Mouse (Mus musculus): ENCODE results near the gene Aldh3b3. TPM values are rescaled to one million over a fixed set of nuclear protein-coding genes. Genes with fewer than 3 reads are reported as not detected.
"Not testable (repeated sequence)": the region's sequence is repeated elsewhere in the genome, so short reads cannot be mapped to it uniquely, and the experiment has no call there.

The Aldh3b3 gene
- total RNA-seq, 1 experiment from 2014 or later: 1.3 TPM

DNA sequence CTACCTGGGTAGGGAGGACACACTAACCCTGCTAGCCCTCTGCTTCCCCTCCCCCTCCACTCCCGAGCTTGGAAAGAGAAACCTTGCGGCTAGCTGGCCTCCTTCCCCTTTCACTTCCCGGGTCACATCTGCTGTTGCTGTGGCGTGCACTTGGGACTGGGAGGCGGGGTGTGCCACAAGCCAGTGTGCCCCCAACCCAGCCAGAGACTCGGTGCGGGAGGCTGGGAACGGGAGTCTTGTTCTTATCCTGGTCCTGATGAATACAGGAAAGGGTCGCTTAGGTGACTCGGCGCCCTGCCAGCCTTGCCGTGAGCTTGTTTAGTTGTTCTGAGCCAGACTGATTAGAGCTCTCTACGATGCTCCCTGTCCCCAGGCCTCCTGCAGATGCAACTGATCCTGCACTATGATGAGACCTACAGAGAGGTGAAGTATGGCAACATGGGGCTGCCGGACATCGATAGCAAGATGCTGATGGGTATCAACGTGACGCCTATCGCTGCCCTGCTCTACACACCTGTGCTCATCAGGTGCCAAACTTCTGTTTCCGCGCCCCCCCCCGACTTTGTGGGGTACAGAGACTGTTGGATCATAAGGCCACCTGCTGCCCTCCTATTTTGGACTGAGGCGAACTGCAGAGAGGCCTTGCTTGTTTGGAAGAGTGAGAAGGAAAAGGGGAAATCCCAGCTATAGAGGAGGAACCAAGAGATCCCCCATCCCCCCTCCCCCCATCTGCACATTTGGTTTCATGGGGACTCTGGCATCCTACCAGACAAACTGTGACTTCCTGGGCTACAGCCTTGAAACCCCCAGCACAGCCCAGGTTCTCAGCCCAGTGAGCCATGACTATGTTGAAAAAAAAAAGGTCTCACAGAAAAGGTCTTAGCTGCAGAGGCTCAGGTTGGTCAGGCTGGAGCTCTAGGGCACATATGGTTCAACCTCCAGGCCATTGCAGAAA lies 22.3 kb upstream of the Aldh3b3 start:
- peak; percentile 60 for DNase-seq

DNA sequence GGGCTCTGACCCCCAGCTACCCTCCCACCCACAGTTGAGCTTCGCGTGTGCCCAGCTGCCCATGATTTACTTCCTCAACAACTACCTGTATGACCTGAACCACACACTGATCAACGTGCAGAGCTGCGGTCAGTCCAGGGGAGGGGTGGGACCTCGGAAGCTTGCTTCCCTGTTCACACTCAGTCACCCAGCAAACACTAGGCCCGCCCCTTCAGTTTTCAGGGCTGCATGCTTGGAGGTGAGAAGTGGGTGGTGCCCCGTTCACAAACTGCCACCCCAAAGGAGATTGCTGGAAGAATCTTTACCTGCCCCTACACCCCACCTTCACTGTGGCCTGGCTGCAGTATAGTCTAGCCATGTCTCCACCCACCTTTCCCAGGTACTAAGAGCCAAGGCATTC lies 16.1 kb upstream of the Aldh3b3 start:
- DNase-seq: no peak

DNA sequence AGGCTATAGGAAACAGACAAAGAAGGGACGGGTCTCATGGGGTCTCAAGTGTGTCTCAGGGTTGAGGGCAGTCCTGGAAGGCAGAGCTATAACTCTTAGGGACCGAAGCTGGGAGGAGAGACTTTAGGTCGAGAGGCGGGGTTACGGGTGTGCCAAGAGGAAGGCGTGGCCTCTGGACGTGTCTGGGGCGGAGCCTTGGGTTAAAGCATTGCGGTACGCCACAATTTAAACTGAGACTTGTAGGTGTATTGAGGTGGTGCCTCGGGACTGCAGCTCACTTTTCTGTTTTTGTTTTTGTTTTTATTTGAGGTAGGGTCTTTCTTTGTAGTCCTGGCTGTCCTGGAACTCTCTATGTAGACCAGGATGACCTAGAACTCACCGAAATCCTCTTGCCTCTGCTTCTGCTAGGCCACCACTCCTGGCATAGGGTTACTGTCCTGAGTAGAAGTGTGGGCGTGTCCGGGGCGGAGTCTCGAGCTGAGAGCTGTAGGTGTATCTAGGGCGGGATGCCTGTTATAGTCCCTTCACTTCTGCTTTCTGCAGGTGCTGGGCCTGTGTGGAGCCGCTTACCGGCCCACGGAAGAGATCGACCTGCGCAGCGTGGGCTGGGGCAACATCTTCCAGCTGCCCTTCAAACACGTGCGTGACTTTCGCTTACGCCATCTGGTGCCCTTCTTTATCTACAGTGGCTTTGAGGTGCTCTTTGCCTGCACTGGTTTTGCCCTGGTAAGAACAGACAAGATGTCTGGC lies 15.3 kb upstream of the Aldh3b3 start:
- no peak for DNase-seq

DNA sequence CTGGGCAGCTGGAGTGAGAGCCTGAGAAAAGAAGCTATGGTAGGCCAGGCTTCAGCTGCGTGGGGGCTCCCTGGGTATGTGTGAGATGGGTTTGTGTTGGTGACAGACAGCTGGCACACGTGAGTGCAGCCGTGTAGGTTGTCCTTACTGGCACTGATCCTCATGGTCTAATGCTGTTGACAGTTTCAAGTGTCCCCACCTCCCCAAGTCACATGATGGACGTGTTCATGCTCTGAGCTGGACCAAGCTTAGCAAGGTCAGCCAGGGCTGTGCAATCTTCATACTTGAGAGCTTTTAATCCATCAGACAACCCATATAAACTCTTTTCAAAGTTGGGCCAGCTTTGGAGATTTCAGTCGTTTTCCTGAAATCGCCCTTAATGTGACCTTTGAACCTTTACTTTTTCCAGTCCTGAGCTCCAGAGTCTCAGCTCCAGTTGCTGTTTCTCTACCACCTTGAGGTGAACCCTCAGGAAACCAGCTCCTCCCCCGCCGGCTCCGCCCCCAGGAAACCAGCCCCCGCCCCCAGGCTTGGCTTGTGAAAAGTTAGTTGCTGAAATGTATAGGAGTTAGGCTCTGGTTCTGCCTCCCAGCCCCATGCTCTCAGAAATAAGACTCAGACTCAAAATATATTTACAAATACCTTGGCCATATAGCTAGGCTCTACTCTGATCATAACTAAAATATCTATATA lies 12.4 kb upstream of the Aldh3b3 start:
- DNase-seq: no peak

DNA sequence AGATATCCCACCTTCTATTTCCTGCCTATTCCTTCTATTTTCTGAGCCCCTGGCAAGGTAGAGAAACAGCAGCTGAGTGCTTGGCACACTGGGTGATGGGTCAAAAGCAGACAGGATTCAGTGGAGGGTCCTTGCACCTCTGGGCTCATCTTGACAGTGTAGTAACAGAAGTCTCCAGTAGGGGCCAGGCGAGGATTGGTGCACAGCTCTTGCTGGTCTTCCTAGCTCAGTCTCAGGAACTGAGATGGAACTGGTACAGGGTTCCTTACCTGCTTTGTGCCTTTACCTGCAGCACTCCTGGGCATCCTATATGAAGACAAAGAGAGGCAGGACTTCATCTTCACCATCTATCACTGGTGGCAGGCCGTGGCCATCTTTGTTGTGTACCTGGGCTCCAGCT lies 11.7 kb upstream of the Aldh3b3 start:
- DNase-seq: peak; percentile 61

DNA sequence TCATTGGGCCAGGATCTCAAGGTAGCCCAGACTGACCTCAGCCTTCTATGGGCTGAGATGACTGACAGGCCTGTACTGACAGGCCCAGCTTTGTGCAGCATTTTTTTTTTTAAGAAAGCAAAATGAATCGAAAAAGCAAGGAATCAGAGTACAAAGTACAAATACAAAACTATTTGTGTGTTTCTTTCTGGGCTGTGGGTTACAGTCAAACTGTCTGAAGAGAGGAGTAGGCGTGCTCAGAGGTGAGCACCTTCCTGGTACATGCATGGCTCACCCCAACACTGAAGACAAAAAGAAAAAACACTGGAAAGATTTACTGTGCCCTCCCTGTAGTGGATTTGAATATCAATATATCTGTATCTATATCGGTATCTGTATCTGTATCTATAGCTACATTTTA lies 10.6 kb upstream of the Aldh3b3 start:
- DNase-seq: no peak

DNA sequence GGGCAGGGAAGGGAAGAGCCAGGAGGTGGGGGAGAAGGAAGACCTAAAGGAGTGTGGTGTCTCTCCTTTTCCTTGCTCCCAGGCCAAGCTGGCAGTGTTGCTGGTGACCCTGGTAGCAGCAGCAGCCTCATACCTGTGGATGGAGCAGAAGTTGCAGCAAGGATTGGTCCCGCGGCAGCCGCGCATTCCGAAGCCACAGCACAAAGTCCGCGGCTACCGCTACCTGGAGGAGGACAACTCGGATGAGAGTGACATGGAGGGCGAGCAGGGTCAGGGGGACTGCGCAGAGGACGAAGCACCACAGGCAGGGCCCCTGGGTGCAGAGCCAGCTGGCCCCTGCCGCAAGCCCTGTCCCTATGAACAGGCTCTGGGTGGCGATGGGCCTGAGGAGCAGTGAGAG lies 9.9 kb upstream of the Aldh3b3 start:
- DNase-seq: no peak

DNA sequence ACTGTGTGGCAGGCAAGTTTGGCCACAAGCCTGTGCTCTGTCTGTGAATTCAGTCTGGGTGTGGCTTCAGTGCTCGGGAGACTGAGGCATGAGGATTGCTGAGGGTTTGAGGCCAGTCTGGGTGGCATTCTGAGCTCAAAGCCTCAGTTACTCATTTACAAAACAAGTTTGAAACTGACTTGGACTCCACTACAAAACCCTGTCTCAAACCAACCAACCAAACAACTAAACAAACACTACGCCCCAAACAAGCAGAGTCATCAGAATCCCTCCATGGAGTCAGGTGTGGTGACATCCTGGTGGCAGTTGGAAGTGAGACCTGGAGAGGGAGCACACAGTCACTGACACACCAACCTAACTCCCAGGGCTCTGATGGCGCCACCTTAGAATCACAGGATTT lies 8.1 kb upstream of the Aldh3b3 start:
- DNase-seq: no peak

DNA sequence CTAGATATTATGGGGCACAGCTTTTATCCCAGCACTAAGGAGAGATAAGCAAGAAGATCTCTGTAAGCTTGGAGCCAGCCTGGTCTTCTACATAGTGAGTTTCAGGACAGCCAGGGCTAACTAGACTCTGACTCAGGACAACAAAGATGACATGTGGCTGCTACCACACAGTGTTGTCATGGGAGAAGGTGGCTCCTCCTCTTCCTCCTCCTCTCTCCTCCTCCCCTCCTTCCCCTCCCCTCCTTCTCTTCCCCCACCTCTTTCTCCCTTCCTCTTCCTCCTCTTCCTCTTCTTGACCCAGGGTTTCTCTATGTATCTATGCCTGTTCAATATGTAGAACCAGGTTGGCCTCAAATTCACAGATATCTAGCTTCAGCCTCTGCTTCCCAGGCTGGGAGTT lies 7.0 kb upstream of the Aldh3b3 start:
- DNase-seq: no peak

DNA sequence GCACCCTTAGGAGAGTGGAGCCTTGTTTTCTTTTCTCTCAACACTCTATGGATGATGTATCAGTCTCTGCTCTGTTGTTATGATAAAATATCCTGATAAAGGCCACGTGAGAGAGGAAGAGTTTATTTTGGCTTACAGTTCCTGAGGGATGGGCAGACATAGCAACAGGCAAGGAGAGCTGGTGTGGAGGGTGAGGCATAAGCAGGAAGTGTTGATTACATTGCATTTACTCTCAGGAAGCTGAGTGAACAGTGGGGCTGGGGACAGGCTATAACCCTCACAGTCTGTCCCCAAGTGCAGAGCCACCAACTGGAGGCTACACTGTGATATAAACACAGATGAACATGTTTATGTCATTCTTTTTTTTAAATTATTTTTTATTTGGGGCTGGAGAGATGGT lies 6.3 kb upstream of the Aldh3b3 start:
- DNase-seq: no peak

DNA sequence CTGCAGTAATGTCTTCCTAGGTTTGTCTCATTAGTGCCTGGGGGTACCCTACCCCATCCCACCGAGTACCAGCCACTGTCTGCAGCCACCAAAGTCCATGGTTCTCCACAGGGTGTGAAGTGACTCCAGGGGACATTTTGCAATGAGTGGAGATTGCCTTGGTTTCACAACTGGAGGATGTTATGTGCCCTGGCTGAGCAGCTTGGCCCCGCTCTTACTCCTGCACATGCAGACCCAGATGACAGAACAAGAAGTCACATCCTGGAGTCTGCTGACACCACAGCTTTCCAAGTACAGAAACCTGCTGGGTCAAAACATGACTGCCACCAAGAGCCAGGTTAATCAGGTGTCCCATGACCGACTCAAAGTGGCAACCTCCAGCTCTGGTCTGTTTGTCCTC lies 3.4 kb upstream of the Aldh3b3 start:
- DNase-seq: no peak

DNA sequence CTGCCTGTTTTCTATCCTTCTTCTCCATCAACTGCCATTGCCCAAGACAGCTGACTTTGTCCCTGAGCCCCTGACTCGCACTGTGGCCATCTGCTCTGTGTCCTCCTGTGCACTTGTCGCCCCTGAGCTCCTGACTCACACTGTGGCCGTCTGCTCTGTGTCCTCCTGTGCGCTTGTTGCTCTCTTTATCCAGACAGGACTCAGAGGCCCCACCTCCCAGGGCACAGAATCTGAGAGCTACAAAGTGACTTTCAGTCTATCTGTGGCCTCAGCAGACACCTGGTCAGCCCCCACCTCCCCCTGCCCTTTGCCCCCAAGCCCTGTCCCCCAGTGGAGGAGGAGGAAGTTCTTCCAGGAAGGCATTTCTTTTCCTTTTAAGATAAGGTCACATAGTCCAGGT lies 2.6 kb upstream of the Aldh3b3 start:
- no peak for DNase-seq

DNA sequence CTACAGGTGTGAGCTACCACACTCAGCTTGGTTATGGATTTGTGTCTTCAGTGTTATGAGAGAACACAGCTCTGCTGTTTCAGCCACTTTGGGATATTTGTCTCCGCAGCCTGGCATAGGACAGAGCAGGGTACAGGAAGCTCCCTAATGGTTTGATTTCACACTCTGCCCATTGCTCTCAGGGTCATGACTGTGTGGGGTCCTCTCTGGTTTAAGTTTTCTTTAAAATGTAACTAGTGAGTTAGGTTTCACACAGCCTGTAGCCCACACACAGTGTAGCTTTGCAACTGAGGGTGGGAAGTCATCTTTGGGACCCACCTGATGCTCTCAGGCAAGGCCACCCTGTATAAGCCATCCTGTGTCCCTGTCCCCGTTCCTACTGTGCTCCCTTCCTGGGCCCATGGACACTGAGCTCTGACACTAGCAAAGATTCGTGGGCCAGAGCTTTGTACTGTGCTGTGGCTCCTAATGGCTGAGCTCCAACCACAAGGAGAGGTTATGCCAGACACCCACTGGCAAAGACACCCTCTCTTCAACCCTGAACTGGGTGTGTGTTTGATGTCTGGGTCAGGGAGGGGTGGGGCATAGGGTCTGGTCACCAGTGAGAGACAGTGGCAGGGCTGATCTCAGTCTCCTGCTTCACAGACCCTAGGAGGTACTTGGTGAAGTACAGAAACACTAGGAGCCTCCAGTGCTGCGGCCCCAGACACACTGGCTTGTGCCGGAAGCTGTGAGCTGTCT lies 979 bp upstream of the Aldh3b3 start:
- not testable (repeated sequence) for DNase-seq

DNA sequence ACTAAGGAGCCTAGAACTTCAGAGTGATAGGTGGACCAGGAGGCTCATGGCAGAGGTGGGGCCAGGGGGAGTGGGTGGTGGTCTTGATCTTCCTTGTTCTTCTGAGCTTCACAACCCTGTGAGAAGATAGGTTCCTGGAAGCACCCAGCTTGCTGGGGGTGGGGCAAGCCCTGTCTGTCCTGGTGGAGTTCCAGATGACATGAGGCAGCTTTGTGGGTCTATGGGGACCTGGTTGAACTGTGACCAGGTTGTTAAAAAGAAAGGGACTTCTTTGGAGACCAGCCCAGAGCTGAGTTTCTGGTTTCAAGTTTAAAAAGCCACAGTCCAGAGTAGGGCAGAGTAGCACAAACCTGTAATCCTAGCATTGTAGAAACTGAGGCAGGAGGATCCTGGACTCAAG lies 585 bp downstream of the Aldh3b3 start:
- no peak for DNase-seq

DNA sequence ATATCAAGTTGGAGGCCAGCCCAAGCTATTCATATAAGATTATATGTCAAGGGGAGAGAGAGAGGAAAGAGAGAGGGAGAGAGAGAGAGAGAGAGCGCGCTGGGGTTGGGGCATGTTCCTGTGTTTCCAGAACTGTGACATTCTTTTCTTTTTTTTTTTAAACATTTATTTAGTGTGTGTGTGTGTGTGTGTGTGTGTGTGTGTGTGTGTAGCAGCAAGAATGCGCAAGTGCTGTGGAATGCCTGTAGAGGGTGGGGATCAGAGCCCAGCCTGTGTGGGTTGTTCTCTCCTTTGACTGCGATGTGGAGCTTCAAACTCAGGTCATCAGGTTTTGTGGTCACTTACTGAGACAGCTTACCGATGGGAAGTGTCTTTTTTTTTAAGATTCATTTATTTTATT lies 1.8 kb downstream of the Aldh3b3 start:
- DNase-seq: no peak

DNA sequence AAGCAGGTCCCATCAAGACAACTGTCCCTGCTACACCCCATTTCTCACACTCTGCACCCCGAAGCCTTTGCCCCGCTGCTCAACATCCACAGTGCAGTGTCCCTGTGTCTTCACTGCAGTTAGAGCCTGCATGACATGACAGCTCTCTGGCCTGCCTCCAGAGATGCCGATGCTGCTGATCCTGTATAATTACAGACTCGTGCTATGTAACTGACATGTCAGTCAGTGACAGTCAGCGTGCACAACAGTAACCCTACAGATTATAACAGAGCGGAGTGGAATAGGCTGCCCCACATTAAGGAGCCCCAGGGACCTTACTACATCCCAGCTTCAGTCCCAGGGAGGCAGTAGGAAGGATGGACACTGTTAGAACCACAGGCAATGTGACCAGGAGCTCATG lies 3.4 kb downstream of the Aldh3b3 start:
- not testable (repeated sequence) for DNase-seq

DNA sequence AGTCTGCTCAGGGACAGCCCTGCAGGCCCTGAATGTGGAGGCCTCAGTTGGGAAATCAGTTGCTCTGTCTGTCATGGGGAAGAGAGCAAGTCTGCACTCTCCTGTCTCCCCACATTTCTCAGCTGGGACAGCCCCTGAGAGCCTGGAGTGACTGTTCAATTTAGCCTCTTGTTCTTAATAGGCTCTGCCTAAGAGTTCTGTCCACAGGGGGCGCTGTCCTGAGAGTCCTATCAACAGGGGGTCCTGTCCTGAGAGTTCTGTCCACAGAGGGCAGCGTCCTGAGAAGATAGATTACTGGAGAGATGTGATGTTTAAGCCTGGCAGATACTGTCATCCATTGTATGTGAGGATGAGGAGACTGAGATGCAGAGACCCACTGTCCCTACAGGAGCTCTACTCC lies 4.0 kb downstream of the Aldh3b3 start:
- no peak for DNase-seq

DNA sequence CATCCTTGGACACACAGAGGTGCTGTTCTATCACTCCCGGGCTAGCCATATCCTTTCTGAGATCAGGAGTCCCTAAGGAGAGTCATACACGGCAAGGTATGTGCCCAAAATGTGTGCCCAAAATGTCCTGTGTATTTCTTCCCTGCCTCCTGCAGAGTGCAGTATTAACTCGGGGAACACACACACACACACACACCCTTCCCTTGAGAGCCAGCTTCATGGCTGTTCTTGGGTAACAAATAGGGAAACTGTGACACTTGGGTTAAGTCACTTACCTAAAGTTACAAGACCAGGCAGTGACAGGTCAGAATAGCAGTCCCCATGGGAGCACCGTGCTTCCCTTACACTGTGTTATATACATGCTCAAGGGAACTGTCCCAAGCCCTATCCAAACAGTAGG lies 5.6 kb downstream of the Aldh3b3 start:
- no peak for DNase-seq

DNA sequence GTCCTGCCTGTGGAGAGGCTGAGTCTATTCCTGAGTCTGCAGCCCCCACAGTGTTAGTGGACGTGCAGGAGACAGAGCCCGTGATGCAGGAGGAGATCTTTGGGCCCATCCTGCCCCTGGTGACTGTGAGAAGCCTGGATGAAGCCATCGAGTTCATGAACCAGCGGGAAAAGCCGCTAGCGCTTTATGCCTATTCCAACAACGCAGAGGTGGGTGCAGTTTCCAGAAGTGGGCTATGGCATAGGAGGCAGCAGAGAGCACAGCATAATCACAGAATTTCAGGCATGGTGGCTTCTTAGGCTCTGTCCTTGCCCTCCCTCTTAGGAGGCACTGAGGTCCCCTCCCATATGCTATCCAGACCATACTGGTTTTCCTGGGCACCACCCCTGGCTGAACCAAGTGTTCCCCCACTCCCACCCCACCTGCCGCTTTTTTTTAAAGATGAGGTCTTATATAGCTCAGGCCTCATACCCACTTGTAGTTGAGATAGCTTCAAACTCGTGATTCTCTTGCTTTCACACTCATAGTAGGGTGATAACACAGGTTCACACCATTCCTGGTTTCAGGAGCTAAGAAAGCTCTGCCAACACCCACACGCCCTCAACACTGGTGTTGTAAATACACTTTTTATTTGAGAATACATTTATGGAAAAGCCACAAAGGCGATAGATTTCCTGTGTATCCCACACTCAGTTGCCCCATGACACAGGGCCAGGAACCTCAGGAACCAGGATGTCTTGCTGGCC lies 8.1 kb downstream of the Aldh3b3 start:
- DNase-seq: no peak

DNA sequence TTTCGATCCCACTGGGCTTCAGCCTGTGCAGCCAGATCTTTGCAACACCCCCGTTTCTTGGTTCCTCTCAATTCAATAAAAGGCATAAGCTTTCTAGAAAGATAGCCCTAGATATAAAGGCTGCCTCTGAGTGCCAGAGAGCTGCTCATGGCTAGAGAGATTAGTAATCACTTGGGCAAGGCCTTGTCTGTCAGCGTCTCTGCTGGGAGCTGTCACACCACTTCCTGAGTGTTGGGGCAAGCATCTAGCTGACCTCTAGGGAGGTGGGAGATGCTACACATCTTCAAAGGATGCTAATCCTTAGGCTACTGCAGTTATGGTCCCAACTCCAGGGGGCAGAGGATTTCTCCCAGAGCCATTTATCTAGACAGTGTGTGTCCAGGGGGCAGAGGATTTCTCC lies 8.8 kb downstream of the Aldh3b3 start:
- no peak for DNase-seq

DNA sequence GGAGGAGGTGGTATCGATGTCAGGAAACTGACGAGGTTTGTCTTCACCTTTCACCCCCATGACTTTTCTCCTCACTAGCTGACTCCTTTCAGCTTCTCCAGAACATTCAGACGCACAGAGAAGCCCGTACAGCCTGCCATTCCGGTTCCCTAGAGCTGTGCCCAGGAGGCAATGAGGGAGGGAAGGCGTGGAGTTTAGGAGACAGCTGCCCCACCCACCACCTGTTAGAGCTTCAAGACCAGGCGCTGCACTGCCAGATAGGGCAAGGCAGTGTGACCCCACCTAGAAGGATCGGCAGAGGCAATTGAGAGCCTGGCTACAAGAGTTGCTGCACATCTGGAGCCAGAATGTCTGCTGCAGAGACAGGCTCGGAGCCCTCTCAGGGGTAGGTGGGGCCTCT lies 13.8 kb downstream of the Aldh3b3 start, which contains the start of gene Aldh3b2:
Aldh3b2 (plus strand) TSS at position 100 of the 400 bp plus-strand sequence.
- no peak for DNase-seq

Measured in adrenal gland, postnatal 25 days (tissue).